ENCODE assay signal across 17 mouse cellular contexts in the genomic region with DNA sequence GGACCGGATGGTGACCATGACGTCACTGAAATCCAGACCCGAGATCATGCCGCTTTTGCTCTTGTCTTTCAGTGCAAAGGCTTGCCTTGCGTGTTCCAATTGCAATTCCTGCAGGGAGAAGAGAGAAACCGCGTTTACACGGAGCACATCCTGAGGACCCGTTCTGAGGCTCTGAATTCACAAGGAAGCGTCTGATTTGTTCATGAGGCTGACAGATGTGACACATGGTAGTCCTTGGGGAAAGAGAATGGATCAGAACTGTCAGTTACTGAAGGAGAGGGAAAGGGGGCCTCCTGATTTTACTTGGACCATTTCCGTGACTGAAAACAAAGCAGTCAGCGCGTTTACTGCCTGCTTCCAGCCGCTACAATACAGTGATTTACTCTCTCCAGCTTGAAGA. TPM values are rescaled to one million over a fixed set of nuclear protein-coding genes. Genes with fewer than 3 reads are reported as not detected.
DNase-seq lines count a peak whose midpoint lies in the region; ATAC-seq lines count a peak whose summit lies in the region.
"Had no signal": no experiment of that assay in that cellular context is flagged by ENCODE, and none has a peak within 500 bp of the region (broad histone marks: within the 10 kb centered on the region; RNA-seq: fewer than 3 reads in every experiment).

No protein-coding gene starts in this region.

- no peaks in the 10 kb centered on the region for H3K9me3 ChIP-seq in hindbrain, embryonic 10.5 days
- H3K9me3 ChIP-seq in hindbrain, embryonic 16.5 days (ENCODE audit: control insufficient read depth, low read length) = no peaks in the 10 kb centered on the region
- no peaks in the 10 kb centered on the region for H3K9me3 ChIP-seq in midbrain, embryonic 14.5 days (ENCODE audit: control insufficient read depth, low read length)
- H3K9me3 ChIP-seq in midbrain, embryonic 11.5 days (ENCODE audit: control insufficient read depth, low read length) = no peaks in the 10 kb centered on the region; the same call in 1 of the 2 replicates
- 0 out of 2 replicates have a peak, but pooled peaks cover 4% of the 10 kb centered on the region for H3K9me3 ChIP-seq in hindbrain, embryonic 14.5 days (ENCODE audit: control insufficient read depth, low read length)
- H3K9me3 ChIP-seq in forebrain, embryonic 11.5 days (ENCODE audit: control insufficient read depth, low read length) = no peaks in the 10 kb centered on the region
- no peaks in the 10 kb centered on the region; the same call in 1 of the 2 replicates for H3K9me3 ChIP-seq in forebrain, embryonic 14.5 days (replicated peaks; ENCODE audit: control insufficient read depth, low read length)

- peaks cover 36% of the 10 kb centered on the region for H3K36me3 ChIP-seq in hindbrain, embryonic 10.5 days
- peaks cover 26% of the 10 kb centered on the region for H3K36me3 ChIP-seq in hindbrain, embryonic 16.5 days (ENCODE audit: control insufficient read depth, insufficient read depth, low read length)
- H3K36me3 ChIP-seq in midbrain, embryonic 14.5 days (ENCODE audit: control insufficient read depth, insufficient read depth, low read length) = peaks cover 54% of the 10 kb centered on the region
- H3K36me3 ChIP-seq in midbrain, embryonic 11.5 days (ENCODE audit: control insufficient read depth, insufficient read depth, low read length) = no peaks in the 10 kb centered on the region
- peaks cover 65% of the 10 kb centered on the region for H3K36me3 ChIP-seq in hindbrain, embryonic 14.5 days (replicated peaks; ENCODE audit: control insufficient read depth, insufficient read depth)
- H3K36me3 ChIP-seq in forebrain, embryonic 11.5 days (ENCODE audit: control insufficient read depth, insufficient read depth, low read length) = no peaks in the 10 kb centered on the region; the same call in 1 of the 2 replicates
- H3K36me3 ChIP-seq in forebrain, embryonic 14.5 days (ENCODE audit: control insufficient read depth, insufficient read depth, low read length) = peaks cover 54% of the 10 kb centered on the region

- no peak overlapping the region for H3K9ac ChIP-seq in hindbrain, embryonic 16.5 days (ENCODE audit: low read depth, low read length)
- H3K9ac ChIP-seq in midbrain, embryonic 14.5 days (replicated peaks; ENCODE audit: low read length) = no peak overlapping the region
- H3K9ac ChIP-seq in midbrain, embryonic 11.5 days (ENCODE audit: low read length) = no peak overlapping the region
- no peak overlapping the region for H3K9ac ChIP-seq in hindbrain, embryonic 14.5 days
- H3K9ac ChIP-seq in forebrain, embryonic 11.5 days (ENCODE audit: low read length) = no peak overlapping the region
- no peak overlapping the region for H3K9ac ChIP-seq in forebrain, embryonic 14.5 days (ENCODE audit: low read length)
- H3K9ac ChIP-seq: liver, embryonic 14.5 days had no signal

- DNase-seq in hindbrain, embryonic 10.5 days (ENCODE audit: low spot score) = no peak
- DNase-seq in midbrain, embryonic 14.5 days = peak; percentile 30
- DNase-seq in midbrain, embryonic 11.5 days (ENCODE audit: low spot score, missing footprints) = no peak
- no peak for DNase-seq in hindbrain, embryonic 14.5 days (ENCODE audit: low spot score)
- DNase-seq in forebrain, embryonic 11.5 days (ENCODE audit: low spot score) = no peak
- no peak for DNase-seq in frontal cortex, postnatal 36 days (ENCODE audit: low spot score in 2 of 2)
- no peak for DNase-seq in forebrain, embryonic 14.5 days (ENCODE audit: low spot score)
- DNase-seq: cerebellum, postnatal 25 days; gastrocnemius, postnatal 36 days; kidney, adult 11 months; right cerebral cortex, postnatal 4 days; thymus, postnatal 14 days had no signal

- no peaks in the 10 kb centered on the region for H3K27me3 ChIP-seq in hindbrain, embryonic 10.5 days (ENCODE audit: insufficient read depth, poor library complexity, severe bottlenecking)
- H3K27me3 ChIP-seq in hindbrain, embryonic 16.5 days (replicated peaks; ENCODE audit: control insufficient read depth, insufficient read depth, low read length) = no peaks in the 10 kb centered on the region
- H3K27me3 ChIP-seq in midbrain, embryonic 14.5 days (ENCODE audit: control insufficient read depth, insufficient read depth, low read length) = no peaks in the 10 kb centered on the region
- no peaks in the 10 kb centered on the region for H3K27me3 ChIP-seq in midbrain, embryonic 11.5 days (ENCODE audit: control insufficient read depth, insufficient read depth, low read length)
- no peaks in the 10 kb centered on the region for H3K27me3 ChIP-seq in hindbrain, embryonic 14.5 days (ENCODE audit: control insufficient read depth, insufficient read depth, low read length)
- no peaks in the 10 kb centered on the region for H3K27me3 ChIP-seq in forebrain, embryonic 11.5 days (ENCODE audit: control insufficient read depth, insufficient read depth, low read length)
- no peaks in the 10 kb centered on the region for H3K27me3 ChIP-seq in forebrain, embryonic 14.5 days (replicated peaks; ENCODE audit: control insufficient read depth, insufficient read depth, low read length)
- H3K27me3 ChIP-seq: megakaryocyte, embryonic 14.5 days had no signal

- no peak overlapping the region for H3K4me2 ChIP-seq in hindbrain, embryonic 16.5 days (ENCODE audit: low read length)
- no peak overlapping the region for H3K4me2 ChIP-seq in midbrain, embryonic 14.5 days (ENCODE audit: low read length)
- H3K4me2 ChIP-seq in midbrain, embryonic 11.5 days = no peak overlapping the region
- no peak overlapping the region; the same call in 1 of the 2 replicates for H3K4me2 ChIP-seq in hindbrain, embryonic 14.5 days (replicated peaks)
- no peak overlapping the region for H3K4me2 ChIP-seq in forebrain, embryonic 11.5 days (ENCODE audit: low read depth, low read length, severe bottlenecking)
- no peak overlapping the region for H3K4me2 ChIP-seq in forebrain, embryonic 14.5 days (ENCODE audit: low read length)

- ATAC-seq in hindbrain, embryonic 16.5 days = no peak
- ATAC-seq in midbrain, embryonic 14.5 days (ENCODE audit: low FRiP score, low TSS enrichment) = no peak
- no peak for ATAC-seq in midbrain, embryonic 11.5 days (ENCODE audit: low FRiP score)
- no peak for ATAC-seq in hindbrain, embryonic 14.5 days (ENCODE audit: low FRiP score)
- no peak for ATAC-seq in forebrain, embryonic 11.5 days (replicated peaks; ENCODE audit: low FRiP score)
- ATAC-seq in forebrain, embryonic 14.5 days = no peak
- ATAC-seq: activated CD4-positive, CD25-positive, alpha-beta regulatory T cell, adult 4 months had no signal

- WGBS in hindbrain, embryonic 10.5 days = 64% methylated on average over 14 of the region's 14 CpGs
- WGBS in hindbrain, embryonic 16.5 days = 54% methylated on average over 14 of the region's 14 CpGs
- WGBS in midbrain, embryonic 14.5 days = 69% methylated on average over 14 of the region's 14 CpGs
- 79% methylated on average over 14 of the region's 14 CpGs for WGBS in midbrain, embryonic 11.5 days
- 51% methylated on average over 14 of the region's 14 CpGs for WGBS in hindbrain, embryonic 14.5 days
- WGBS in forebrain, embryonic 11.5 days = 72% methylated on average over 14 of the region's 14 CpGs
- WGBS in forebrain, embryonic 14.5 days = 72% methylated on average over 14 of the region's 14 CpGs

- H3K4me3 ChIP-seq in hindbrain, embryonic 10.5 days = no peak overlapping the region
- H3K4me3 ChIP-seq in hindbrain, embryonic 16.5 days (ENCODE audit: low read length) = no peak overlapping the region
- H3K4me3 ChIP-seq in midbrain, embryonic 14.5 days (replicated peaks; ENCODE audit: low read depth, low read length) = no peak overlapping the region
- H3K4me3 ChIP-seq in midbrain, embryonic 11.5 days (ENCODE audit: low read depth, low read length) = no peak overlapping the region
- no peak overlapping the region for H3K4me3 ChIP-seq in hindbrain, embryonic 14.5 days (replicated peaks; ENCODE audit: low read length)
- H3K4me3 ChIP-seq in forebrain, embryonic 11.5 days (ENCODE audit: low read depth, low read length) = no peak overlapping the region
- no peak overlapping the region for H3K4me3 ChIP-seq in forebrain, embryonic 14.5 days (ENCODE audit: low read depth, low read length)
- H3K4me3 ChIP-seq: left cerebral cortex, adult 2 months; megakaryocyte, embryonic 14.5 days had no signal

- peak overlapping the region; percentile 53; the same call in 1 of the 2 replicates for H3K27ac ChIP-seq in hindbrain, embryonic 10.5 days
- H3K27ac ChIP-seq in hindbrain, embryonic 16.5 days (ENCODE audit: low read depth, low read length) = no peak overlapping the region
- 0 out of 2 replicates have a peak overlapping the region, but pooled peaks have one; percentile 34 for H3K27ac ChIP-seq in midbrain, embryonic 14.5 days (replicated peaks; ENCODE audit: low read depth, low read length)
- no peak overlapping the region for H3K27ac ChIP-seq in midbrain, embryonic 11.5 days (ENCODE audit: low read depth, low read length)
- 0 out of 2 replicates have a peak overlapping the region, but pooled peaks have one; percentile 20 for H3K27ac ChIP-seq in hindbrain, embryonic 14.5 days
- no peak overlapping the region for H3K27ac ChIP-seq in forebrain, embryonic 11.5 days (ENCODE audit: low read depth, low read length)
- no peak overlapping the region for H3K27ac ChIP-seq in forebrain, embryonic 14.5 days (ENCODE audit: low read depth, low read length)
- H3K27ac ChIP-seq: left cerebral cortex, adult 2 months; liver, embryonic 14.5 days had no signal

- H3K4me1 ChIP-seq in hindbrain, embryonic 10.5 days (replicated peaks) = peaks cover 11% of the 10 kb centered on the region
- no peaks in the 10 kb centered on the region for H3K4me1 ChIP-seq in hindbrain, embryonic 16.5 days (ENCODE audit: control insufficient read depth, insufficient read depth, low read depth, low read length)
- no peaks in the 10 kb centered on the region for H3K4me1 ChIP-seq in midbrain, embryonic 14.5 days (ENCODE audit: control insufficient read depth, insufficient read depth, low read length)
- H3K4me1 ChIP-seq in midbrain, embryonic 11.5 days (ENCODE audit: control insufficient read depth, insufficient read depth, low read length) = no peaks in the 10 kb centered on the region
- H3K4me1 ChIP-seq in hindbrain, embryonic 14.5 days (replicated peaks; ENCODE audit: control insufficient read depth, insufficient read depth, low read length) = no peaks in the 10 kb centered on the region; the same call in 1 of the 2 replicates
- no peaks in the 10 kb centered on the region for H3K4me1 ChIP-seq in forebrain, embryonic 11.5 days (replicated peaks; ENCODE audit: control insufficient read depth, insufficient read depth, low read length)
- no peaks in the 10 kb centered on the region for H3K4me1 ChIP-seq in forebrain, embryonic 14.5 days (ENCODE audit: control insufficient read depth, insufficient read depth, low read length)
- H3K4me1 ChIP-seq: megakaryocyte, embryonic 14.5 days had no signal

RNA-seq across cellular contexts. Expression of a gene that starts 52.5 kb away (rescaled TPM):
- 34.5 and 36.4 TPM in 2 replicates for polyA plus RNA-seq in hindbrain, embryonic 10.5 days (2016; fragmentation: Nextera tagmentation; extraction: Ambion mirVana)
- polyA plus RNA-seq in hindbrain, embryonic 16.5 days (2015; fragmentation: Nextera tagmentation; extraction: Ambion mirVana) = 125 and 129 TPM in 2 replicates
- polyA plus RNA-seq in midbrain, embryonic 14.5 days (2014; fragmentation: Nextera tagmentation; extraction: Ambion mirVana) = 85.2 and 86.3 TPM in 2 replicates
- polyA plus RNA-seq in midbrain, embryonic 11.5 days (2014; fragmentation: Nextera tagmentation; extraction: Ambion mirVana) = 39.3 and 43.2 TPM in 2 replicates
- polyA plus RNA-seq in hindbrain, embryonic 14.5 days (2014; fragmentation: Nextera tagmentation; extraction: Ambion mirVana) = 108 and 122 TPM in 2 replicates
- 50.6 and 55.8 TPM in 2 replicates for polyA plus RNA-seq in forebrain, embryonic 11.5 days (2014; fragmentation: Nextera tagmentation; extraction: Ambion mirVana)
- polyA plus RNA-seq in forebrain, embryonic 14.5 days (2014; fragmentation: Nextera tagmentation; extraction: Ambion mirVana) = 67.2 and 80.6 TPM in 2 replicates

Comparison
In these comparisons a context has a peak if more than half of its experiments do, and no peak if none do; other contexts are left out.
1. H3K27ac ChIP-seq: peak in hindbrain, embryonic 10.5 days (single experiment), midbrain, embryonic 14.5 days (single experiment) and hindbrain, embryonic 14.5 days (single experiment); none in hindbrain, embryonic 16.5 days (single experiment), midbrain, embryonic 11.5 days (single experiment), forebrain, embryonic 11.5 days (single experiment) and forebrain, embryonic 14.5 days (single experiment).